Mouse (Mus musculus) myocyte (in vitro differentiated cells): Measurements from ENCODE around the gene Plxna2. TPM values are rescaled to one million over a fixed set of nuclear protein-coding genes. Genes with fewer than 3 reads are reported as not detected.

Experiments
- H3K27me3 ChIP-seq: one replicate; pipeline ENCODE4 v1.6.1; 2011; ENCODE audit not compliant: control insufficient read depth, insufficient read depth, insufficient read length
- H3K36me3 ChIP-seq: one replicate; pipeline ENCODE4 v1.6.1; 2011; ENCODE audit not compliant: control insufficient read depth, insufficient read depth
- H3K4me2 ChIP-seq: one replicate; pipeline ENCODE4 v1.6.1; 2011; ENCODE audit warnings: low read depth, control low read depth
- H3K4me3 ChIP-seq: one replicate; pipeline ENCODE4 v1.5.1; 2011; ENCODE audit warnings: mild to moderate bottlenecking, control low read depth, moderate library complexity
- H3K79me2 ChIP-seq: one replicate; pipeline ENCODE4 v1.6.1; 2011; ENCODE audit not compliant: control insufficient read depth, insufficient read depth
- H3ac ChIP-seq: one replicate; pipeline ENCODE4 v1.6.1; 2011; ENCODE audit not compliant: control insufficient read depth, insufficient read length
- CEBPB ChIP-seq: IDR thresholded peaks from 2 replicates; pipeline ENCODE4 v1.6.1; 2011; ENCODE audit warnings: mild to moderate bottlenecking, moderate library complexity; ENCODE audit not compliant: poor library complexity, insufficient read depth, severe bottlenecking
- E2F4 ChIP-seq: IDR thresholded peaks from one replicate; pipeline ENCODE4 v1.6.1; 2011; ENCODE audit warnings: mild to moderate bottlenecking, control low read depth, moderate library complexity; ENCODE audit not compliant: insufficient read depth
- MAX ChIP-seq: IDR thresholded peaks from one replicate; pipeline ENCODE4 v1.6.1; 2011; ENCODE audit warnings: low read depth, mild to moderate bottlenecking, control low read depth
- MYOD1 ChIP-seq, 3 experiments: IDR thresholded peaks; one replicate each; pipeline ENCODE4 v1.6.1; 2011; ENCODE audit warnings: control low read depth in 2 of 3, low read depth in 2 of 3, mild to moderate bottlenecking in 2 of 3, moderate library complexity in 1 of 3; ENCODE audit not compliant: insufficient read length in 2 of 3, control insufficient read depth in 1 of 3
- MYOG ChIP-seq, 3 experiments: IDR thresholded peaks; one replicate each; pipeline ENCODE4 v1.6.1; 2011; ENCODE audit warnings: control low read depth in 2 of 3, low read depth in 2 of 3, mild to moderate bottlenecking in 2 of 3; ENCODE audit not compliant: insufficient read length in 2 of 3, control insufficient read depth in 1 of 3, insufficient read depth in 1 of 3
- POLR2A ChIP-seq: IDR thresholded peaks from one replicate; pipeline ENCODE4 v1.6.1; 2011; ENCODE audit warnings: low read depth, mild to moderate bottlenecking, control low read depth, moderate library complexity; ENCODE audit not compliant: insufficient read length
- POLR2AphosphoS2 ChIP-seq: IDR thresholded peaks from one replicate; pipeline ENCODE4 v1.6.1; 2011; ENCODE audit warnings: low read depth, control low read depth; ENCODE audit not compliant: insufficient read length
- REST ChIP-seq: IDR thresholded peaks from one replicate; pipeline ENCODE4 v1.6.1; 2011; ENCODE audit warnings: mild to moderate bottlenecking, control low read depth, moderate library complexity; ENCODE audit not compliant: insufficient read depth, insufficient read length
- SRF ChIP-seq: IDR thresholded peaks from one replicate; pipeline ENCODE4 v1.6.1; 2011; ENCODE audit warnings: low read depth; ENCODE audit not compliant: control insufficient read depth, insufficient read length
- TCF12 ChIP-seq: IDR thresholded peaks from one replicate; pipeline ENCODE4 v1.6.1; 2011; ENCODE audit warnings: mild to moderate bottlenecking, control low read depth; ENCODE audit not compliant: poor library complexity, insufficient read depth, severe bottlenecking
- TCF3 ChIP-seq: IDR thresholded peaks from one replicate; pipeline ENCODE4 v1.6.1; 2011; ENCODE audit warnings: low read depth, control low read depth; ENCODE audit not compliant: insufficient read length
- USF1 ChIP-seq: IDR thresholded peaks from one replicate; pipeline ENCODE4 v1.6.1; 2011; ENCODE audit warnings: low read depth, mild to moderate bottlenecking, control low read depth, moderate library complexity
- polyA plus RNA-seq: library from polyadenylated mRNA; unstranded; fragments of >200 nt; fragmentation: generic; extraction: Trizol; gene quantifications from one replicate; pipeline ENCODE4 v1.2.1, GENCODE M21; 2012; ENCODE audit warnings: missing spikeins

Gene Plxna2
- polyA plus RNA-seq, 1 experiment = 3.6 TPM

GRCm38 (mm10) chr1:194641601-194642301 is 23.7 kb downstream of the Plxna2 start:
- Histone ChIP-seq H3K27me3 (no peaks in the 10 kb centered on the region), H3ac (no peak overlapping the region), H3K4me3 (no peak overlapping the region), H3K36me3 (no peaks in the 10 kb centered on the region), H3K79me2 (no peaks in the 10 kb centered on the region), H3K4me2 (no peak overlapping the region)
- TF ChIP-seq POLR2A (no peak), TCF3 (no peak), TCF12 (no peak), USF1 (no peak), MYOG (IDR thresholded peaks at IDR 0.05; ENCODE audit: control insufficient read depth in 1 of 3, insufficient read depth in 1 of 3, insufficient read length in 2 of 3, low read depth in 2 of 3) (no peak), REST (no peak), MAX (no peak)

DNA sequence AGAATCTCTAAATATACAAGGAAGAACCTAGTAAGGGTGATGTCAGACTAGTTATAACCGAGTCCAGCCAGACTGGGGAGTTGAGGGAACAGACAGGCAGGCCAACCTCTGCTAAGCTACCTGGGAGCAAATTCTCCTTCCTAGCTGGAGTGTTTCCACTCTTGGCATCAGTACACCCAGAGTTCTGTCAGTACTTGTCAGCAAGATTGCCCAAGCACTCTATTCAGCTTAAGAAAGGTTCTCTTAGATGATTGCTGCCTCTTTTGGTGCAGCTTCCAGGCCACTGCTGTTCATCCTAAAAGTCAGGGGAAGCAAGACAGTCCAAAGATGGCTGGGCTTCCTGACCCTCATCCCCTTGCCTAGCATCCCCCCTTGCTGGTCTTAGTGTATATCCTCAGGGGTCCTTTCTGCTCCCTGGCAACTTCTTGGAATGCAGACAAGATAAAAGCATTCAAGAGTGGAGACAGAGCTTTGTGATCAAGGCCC is 24.3 kb downstream of the Plxna2 start:
- H3K79me2 ChIP-seq = no peaks in the 10 kb centered on the region
- no peak overlapping the region for H3K4me3 ChIP-seq
- no peak overlapping the region for H3K4me2 ChIP-seq
- H3K36me3 ChIP-seq = no peaks in the 10 kb centered on the region
- H3K27me3 ChIP-seq = no peaks in the 10 kb centered on the region
- no peak for TF ChIP-seq TCF3
- TF ChIP-seq TCF12 = no peak
- TF ChIP-seq POLR2AphosphoS2 = no peak
- no peak for TF ChIP-seq REST
- TF ChIP-seq MYOD1 (IDR thresholded peaks at IDR 0.05; ENCODE audit: control insufficient read depth in 1 of 3, insufficient read length in 2 of 3, low read depth in 2 of 3) = no peak
- TF ChIP-seq CEBPB = no peak
- no peak for TF ChIP-seq POLR2A
- no peak for TF ChIP-seq USF1
- H3ac ChIP-seq = no peak overlapping the region

GRCm38 (mm10) chr1:194643930-194644329 is 25.9 kb downstream of the Plxna2 start:
- no peak overlapping the region for H3ac ChIP-seq
- TF ChIP-seq TCF12 = no peak
- no peak for TF ChIP-seq SRF
- no peak for TF ChIP-seq USF1
- no peak for TF ChIP-seq CEBPB
- TF ChIP-seq POLR2AphosphoS2 = no peak
- no peak for TF ChIP-seq MAX
- TF ChIP-seq E2F4 = no peak
- TF ChIP-seq POLR2A = no peak
- TF ChIP-seq MYOD1 (IDR thresholded peaks at IDR 0.05; ENCODE audit: control insufficient read depth in 1 of 3, insufficient read length in 2 of 3, low read depth in 2 of 3) = no peak
- no peak for TF ChIP-seq MYOG (IDR thresholded peaks at IDR 0.05; ENCODE audit: control insufficient read depth in 1 of 3, insufficient read depth in 1 of 3, insufficient read length in 2 of 3, low read depth in 2 of 3)
- TF ChIP-seq REST = no peak
- no peak for TF ChIP-seq TCF3
- H3K27me3 ChIP-seq = no peaks in the 10 kb centered on the region
- no peak overlapping the region for H3K4me3 ChIP-seq
- H3K4me2 ChIP-seq = no peak overlapping the region
- H3K36me3 ChIP-seq = peaks cover under 1% of the 10 kb centered on the region
- H3K79me2 ChIP-seq = no peaks in the 10 kb centered on the region

DNA sequence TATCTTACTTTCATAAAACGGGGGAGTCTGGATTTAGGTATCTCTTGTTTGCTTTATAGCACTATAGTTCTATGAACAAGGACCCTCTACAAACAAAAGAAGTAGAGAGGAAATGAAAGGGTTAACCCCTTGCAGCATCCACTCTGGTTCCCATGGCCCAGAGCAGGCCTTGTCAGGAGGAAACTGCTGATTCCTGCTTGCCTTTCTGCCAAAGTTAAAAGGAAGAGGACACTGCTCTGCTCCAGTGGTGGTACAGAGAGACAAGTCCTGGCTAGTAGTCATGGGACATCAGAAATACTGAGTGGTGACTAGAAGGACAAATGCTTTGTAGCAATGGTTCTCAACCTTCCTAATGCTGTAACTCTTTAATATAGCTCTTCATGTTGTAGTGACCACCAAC is 27.9 kb downstream of the Plxna2 start:
- Histone ChIP-seq H3K4me2 (no peak overlapping the region), H3K4me3 (no peak overlapping the region), H3K36me3 (peaks cover 20% of the 10 kb centered on the region), H3K79me2 (no peaks in the 10 kb centered on the region), H3K27me3 (no peaks in the 10 kb centered on the region), H3ac (no peak overlapping the region)
- TF ChIP-seq POLR2AphosphoS2 = no peak
- no peak for TF ChIP-seq USF1
- TF ChIP-seq MYOD1 (IDR thresholded peaks at IDR 0.05; ENCODE audit: control insufficient read depth in 1 of 3, insufficient read length in 2 of 3, low read depth in 2 of 3) = no peak
- no peak for TF ChIP-seq E2F4
- TF ChIP-seq MAX = no peak
- no peak for TF ChIP-seq CEBPB
- TF ChIP-seq POLR2A = no peak
- no peak for TF ChIP-seq TCF12
- no peak for TF ChIP-seq MYOG (IDR thresholded peaks at IDR 0.05; ENCODE audit: control insufficient read depth in 1 of 3, insufficient read depth in 1 of 3, insufficient read length in 2 of 3, low read depth in 2 of 3)
- TF ChIP-seq TCF3 = no peak
- TF ChIP-seq SRF = no peak
- no peak for TF ChIP-seq REST

DNA sequence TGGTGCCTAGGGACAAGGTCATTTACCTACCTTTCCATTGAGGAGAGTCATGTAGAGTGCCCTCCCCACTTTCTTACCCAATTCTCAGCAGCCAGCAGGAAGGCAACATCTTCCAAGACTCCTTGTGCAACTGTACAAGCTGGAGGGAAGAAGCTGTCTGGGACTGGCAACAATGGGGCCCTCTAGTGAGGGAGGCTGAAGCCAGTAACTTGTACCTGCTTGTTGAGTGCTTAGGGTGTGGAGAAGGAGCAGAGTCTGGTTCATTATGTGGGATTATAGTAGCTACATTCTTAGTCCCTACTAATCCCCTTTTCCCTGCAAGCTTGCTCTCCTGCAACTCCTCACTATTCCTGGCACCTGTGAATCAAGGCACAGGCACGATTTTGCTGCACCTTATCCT is 32.1 kb downstream of the Plxna2 start:
- H3K4me2 ChIP-seq = no peak overlapping the region
- no peaks in the 10 kb centered on the region for H3K79me2 ChIP-seq
- H3K4me3 ChIP-seq = no peak overlapping the region
- H3ac ChIP-seq = no peak overlapping the region
- TF ChIP-seq CEBPB = no peak
- no peak for TF ChIP-seq MYOG (IDR thresholded peaks at IDR 0.05; ENCODE audit: control insufficient read depth in 1 of 3, insufficient read depth in 1 of 3, insufficient read length in 2 of 3, low read depth in 2 of 3)
- no peak for TF ChIP-seq TCF3
- no peak for TF ChIP-seq TCF12
- TF ChIP-seq USF1 = no peak
- TF ChIP-seq MAX = no peak
- TF ChIP-seq E2F4 = no peak
- TF ChIP-seq SRF = no peak
- no peak for TF ChIP-seq POLR2AphosphoS2
- no peak for TF ChIP-seq POLR2A
- TF ChIP-seq REST = no peak
- no peak for TF ChIP-seq MYOD1 (IDR thresholded peaks at IDR 0.05; ENCODE audit: control insufficient read depth in 1 of 3, insufficient read length in 2 of 3, low read depth in 2 of 3)
- H3K27me3 ChIP-seq = no peaks in the 10 kb centered on the region
- peaks cover 31% of the 10 kb centered on the region for H3K36me3 ChIP-seq
